Mouse (Mus musculus): ENCODE data around the gene Asb7. TPM values are rescaled to one million over a fixed set of nuclear protein-coding genes. Genes with fewer than 3 reads are reported as not detected.

Gene Asb7
- total RNA-seq, 2 experiments from 2014 or later = 16.6 to 18.3 TPM

- DNase-seq = no peak
These were observed 37.2 kb downstream of the Asb7 start for GRCm38 (mm10) chr7:66652216-66652615.

DNA sequence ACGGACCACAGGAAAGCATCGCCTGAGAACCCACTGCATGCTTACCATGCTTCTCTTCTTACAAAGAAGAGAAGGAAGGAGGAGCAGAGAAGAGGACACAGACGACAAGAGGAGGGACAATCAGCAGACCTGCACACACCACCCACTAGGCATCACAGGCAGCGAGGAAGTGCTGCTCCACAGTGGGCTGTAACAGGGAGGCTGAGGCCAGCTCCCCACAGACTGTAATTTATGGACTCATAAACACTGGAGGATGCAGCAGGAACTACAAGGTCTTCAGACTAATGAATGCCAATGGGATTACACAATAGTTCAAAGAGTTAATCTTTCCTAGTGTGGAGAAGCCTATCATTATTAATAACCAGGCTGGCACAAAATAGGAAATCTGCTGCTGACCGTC lies 38.5 kb downstream of the Asb7 start:
- no peak for DNase-seq

- DNase-seq = no peak
These were observed 40.2 kb downstream of the Asb7 start for GRCm38 (mm10) chr7:66649181-66649580.

GRCm38 (mm10) chr7:66645736-66646135 lies 43.7 kb downstream of the Asb7 start:
- no peak for DNase-seq

DNA sequence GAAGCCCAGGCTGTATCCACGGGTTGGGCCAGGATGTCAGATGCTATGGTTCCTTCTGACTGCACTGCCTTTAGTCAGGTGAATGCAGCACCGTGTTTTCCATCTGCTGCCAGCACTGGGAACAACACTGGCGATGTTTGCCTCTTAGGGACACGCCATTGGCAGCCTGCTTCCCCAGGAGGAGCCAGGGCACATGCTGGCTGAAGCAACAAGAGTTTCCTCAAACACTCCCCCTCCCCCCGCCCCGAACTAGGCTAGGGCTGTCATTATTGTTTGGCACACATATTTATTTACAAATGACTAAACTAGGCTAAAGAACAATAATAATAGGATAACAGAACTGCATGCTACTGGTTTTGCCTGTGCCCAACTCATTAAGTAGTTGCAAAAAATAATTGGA lies 56.0 kb downstream of the Asb7 start:
- no peak for DNase-seq

DNA sequence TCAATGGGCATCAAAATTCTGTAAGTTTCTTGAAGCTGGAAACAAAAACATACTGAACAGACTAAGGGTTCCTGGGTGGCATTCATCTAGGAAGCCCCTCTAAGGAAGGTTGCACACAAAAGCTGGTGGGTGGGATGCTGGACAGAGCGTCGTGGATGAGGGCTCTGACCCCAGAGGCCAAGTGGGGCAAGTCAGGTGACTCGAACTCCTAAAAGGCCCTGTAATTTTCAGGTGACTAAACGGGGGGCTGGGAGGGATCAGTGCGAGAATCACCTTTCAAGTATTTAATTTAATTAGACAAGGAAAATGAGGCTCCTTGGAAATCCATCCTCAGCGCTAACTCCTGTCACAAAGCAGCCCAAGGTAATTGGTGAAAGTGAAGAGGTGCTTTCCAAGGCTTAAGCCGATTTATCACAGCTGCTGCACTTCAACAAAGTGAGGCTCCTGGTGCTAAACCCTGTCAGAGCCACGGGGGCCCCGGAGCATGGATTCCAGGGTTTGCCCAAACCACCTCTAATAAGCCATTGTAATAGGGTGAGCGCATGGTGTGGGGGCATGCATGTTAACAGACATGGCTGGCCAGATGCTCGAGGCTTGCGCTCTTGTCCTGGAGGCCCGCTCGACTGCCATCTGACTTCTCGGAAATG lies 59.1 kb downstream of the Asb7 start:
- DNase-seq = no peak

GRCm38 (mm10) chr7:66629419-66629818 lies 60.0 kb downstream of the Asb7 start:
- DNase-seq = no peak

GRCm38 (mm10) chr7:66623436-66623835 lies 66.0 kb downstream of the Asb7 start:
- DNase-seq = no peak

GRCm38 (mm10) chr7:66601846-66602245 lies 87.5 kb downstream of the Asb7 start:
- DNase-seq = no peak

GRCm38 (mm10) chr7:66600622-66601610 lies 88.5 kb downstream of the Asb7 start:
- DNase-seq = no peak

DNA sequence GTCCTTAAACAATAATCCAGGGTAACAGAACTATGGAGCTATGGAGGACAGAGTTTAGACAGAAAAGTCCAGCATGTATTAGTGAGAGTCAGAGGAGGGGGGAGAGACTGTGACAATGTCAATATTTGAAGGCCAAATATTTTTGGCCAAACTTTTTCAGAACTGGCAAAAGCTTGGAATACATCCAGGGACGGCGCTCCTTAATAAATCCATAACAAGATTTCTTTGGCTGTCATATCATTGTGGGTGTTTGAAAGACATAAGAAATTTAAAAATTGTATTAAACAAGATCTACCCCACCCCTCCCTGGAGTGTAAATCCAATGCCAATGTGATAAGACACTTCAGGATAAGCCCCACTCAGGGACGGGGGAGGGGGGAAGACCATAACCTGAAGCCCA lies 89.3 kb downstream of the Asb7 start:
- no peak for DNase-seq

DNA sequence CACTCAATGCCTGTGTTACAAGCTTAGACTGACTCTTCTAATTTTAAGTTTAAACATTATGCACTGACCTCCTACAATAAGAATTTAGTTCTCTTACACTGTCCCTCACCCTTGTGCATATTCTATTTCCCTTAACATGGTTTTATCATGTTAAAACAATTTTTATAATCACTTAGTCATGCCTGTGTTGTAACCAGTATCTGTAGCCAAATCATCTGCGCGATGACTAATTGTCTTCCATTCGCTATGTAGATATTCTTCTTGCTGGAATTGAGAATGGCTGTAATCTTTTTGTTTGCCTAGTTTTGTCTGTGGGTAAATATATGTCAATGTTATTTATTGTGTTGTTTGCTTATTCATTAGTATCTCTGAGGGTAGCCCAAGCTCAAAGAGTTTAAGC lies 91.5 kb downstream of the Asb7 start:
- no peak for DNase-seq

Other genes with a start within 250 kb of the Asb7 start
- 10 to 100 TPM in 1 of 2 experiments, 1 to 10 TPM in 1; 9.7 to 10.1 TPM for gene Lins1, start 293 bp upstream of the Asb7 start, total RNA-seq (2021)
- gene Cers3, start 53.9 kb upstream of the Asb7 start, total RNA-seq (2021) = under 1 TPM; 0.25 to 0.45 TPM
- 10 to 100 TPM; 24.9 to 30.4 TPM for gene Adamts17, start 150.1 kb upstream of the Asb7 start, total RNA-seq (2021)

All from layer of hippocampus, postnatal 36 days (tissue).